Mouse (Mus musculus): ENCODE data around the gene Tmcc3.

- TF ChIP-seq CTCF (IDR thresholded peaks at IDR 0.05) (no peak), EP300 (IDR thresholded peaks at IDR 0.05) (no peak)
These were observed 33.1 kb downstream of the Tmcc3 start for GRCm38 (mm10) chr10:94344631-94345417.
